Mouse (Mus musculus): ENCODE measurements around the gene Snx21.

Snx21 gene

DNA sequence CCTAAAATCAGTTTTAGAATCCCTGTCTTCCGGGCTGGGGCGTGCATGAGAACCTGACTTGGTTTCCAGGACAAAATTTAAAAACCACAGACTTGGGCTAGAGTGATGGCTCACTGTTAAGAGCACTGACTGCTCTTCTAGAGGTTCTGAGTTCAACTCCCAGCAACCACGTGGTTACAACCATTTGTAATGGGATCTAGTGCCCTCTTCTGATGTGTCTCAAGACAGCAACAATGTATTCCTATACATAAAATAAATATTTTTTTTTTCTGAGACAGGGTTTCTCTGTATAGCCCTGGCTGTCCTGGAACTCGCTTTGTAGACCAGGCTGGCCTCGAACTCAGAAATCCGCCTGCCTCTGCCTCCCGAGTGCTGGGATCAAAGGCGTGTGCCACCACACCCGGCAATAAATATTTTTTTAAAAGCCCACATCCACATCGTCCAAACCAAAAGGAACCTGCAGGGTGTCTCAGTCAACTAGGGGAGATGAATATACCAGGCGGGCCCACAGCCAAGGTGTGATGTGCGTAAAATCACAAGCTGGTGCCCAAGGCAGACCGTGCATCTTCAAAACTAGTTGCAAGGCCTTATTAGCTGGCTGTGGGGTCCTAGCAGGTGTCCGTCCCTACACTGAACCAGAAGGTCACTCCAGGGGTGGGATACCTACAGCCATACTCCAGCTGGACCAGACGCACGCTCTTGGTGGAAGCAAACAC, 46.6 kb downstream of the Snx21 start:
- no peak for DNase-seq

DNA sequence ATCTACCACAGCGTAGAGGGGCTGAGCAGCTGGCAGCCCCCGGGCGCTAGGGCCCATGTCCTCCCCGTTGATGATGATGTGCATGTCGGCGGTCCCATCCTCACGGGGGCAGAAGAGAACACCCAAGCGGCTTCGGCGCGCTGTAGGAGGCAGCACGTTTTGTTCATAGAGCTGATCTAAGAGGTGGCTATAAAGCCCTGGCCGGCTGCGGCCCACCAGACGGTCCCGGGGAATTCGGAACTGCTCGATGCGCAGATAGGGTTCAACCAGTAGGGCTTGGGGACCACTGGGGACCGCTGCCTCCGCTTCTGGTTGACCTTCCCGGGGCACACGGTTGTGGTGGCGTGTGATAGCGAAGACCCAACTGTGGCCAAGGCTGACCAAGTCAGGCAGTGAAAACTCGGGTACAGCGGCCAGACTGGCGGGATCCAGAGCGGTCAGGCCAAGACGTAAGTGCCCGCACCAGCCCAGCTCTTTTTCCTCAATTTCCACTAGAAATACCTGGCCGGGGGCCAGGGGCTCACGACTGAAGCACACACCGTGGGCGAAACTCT, 47.2 kb downstream of the Snx21 start, which contains the start of gene Ctsa:
Ctsa (plus strand) TSS at position 126 of the 554 bp plus-strand sequence.
- DNase-seq: peak; percentile 80 to 87

DNA sequence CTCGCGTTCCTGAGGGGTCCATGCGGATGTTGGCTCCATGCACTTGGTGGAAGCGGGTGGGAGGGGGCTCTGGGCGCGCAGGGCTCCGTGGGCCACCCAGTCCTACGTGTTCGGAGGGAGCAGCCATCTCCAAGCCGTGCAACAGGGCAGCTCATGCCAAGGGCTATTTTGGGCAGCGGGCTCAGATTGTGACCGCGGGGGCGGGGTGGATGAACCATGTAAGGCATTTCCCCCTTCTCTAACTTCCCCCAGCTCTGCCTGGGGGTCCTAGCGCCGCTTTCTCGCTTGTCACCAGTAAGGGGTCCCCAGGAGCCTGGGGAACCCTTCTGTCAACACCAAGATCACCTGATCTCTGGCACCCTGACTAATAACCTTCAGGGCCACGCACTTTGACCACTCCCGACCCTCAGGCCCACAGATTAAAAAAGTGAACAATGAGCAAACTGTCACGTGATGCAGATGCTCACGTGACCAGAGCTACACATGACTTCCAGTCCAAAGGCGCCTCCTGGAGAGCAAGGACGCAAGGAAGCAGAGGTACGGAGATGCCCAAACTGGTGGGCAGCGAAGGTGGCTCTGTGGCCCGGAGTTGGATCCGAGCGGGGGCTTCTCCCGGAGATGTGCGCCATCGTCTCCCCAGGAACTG, 47.8 kb downstream of the Snx21 start, which contains the start of gene Neurl2:
Neurl2 (minus strand) TSS at position 143 of the 646 bp plus-strand sequence.
- peak; percentile 97 to 98 for DNase-seq

DNA sequence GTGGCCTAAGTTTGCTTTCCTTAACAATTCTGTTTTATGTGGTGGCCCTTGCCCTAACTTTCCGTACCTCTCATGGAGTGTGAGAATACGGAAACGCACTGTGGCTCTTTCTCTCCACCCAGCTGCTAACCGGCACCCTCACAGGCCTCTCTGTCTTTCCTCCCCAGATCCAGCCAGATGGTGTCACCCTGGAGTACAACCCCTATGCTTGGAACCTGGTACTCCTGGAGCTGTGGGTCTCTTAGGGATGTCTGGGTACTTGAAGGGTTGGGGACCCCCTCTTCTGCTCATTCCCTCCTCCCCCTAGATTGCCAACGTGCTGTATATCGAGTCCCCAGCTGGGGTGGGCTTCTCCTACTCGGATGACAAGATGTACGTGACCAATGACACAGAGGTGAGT, 48.9 kb downstream of the Snx21 start:
- DNase-seq: peak in 1 of 2 experiments; percentile 48

DNA sequence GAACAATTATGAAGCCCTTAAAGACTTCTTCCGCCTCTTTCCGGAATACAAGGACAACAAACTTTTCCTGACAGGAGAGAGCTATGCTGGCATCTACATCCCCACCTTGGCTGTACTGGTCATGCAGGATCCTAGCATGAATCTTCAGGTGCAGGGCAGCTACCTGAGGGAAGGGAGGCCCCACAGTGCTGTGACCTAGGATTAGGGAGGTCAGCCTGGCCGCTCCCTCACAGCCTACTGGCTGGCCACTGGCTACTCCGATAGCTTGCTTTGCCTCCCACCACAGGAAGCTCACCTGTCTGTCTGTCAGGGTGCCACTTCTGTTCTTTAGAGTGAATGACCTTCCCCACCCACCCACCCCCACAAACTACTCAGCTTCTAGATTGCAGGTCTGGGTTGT, 49.5 kb downstream of the Snx21 start:
- no peak for DNase-seq
